Mouse (Mus musculus): ENCODE data around the gene Olfr763. TPM values are rescaled to one million over a fixed set of nuclear protein-coding genes. Genes with fewer than 3 reads are reported as not detected.
"Not testable (repeated sequence)": the region's sequence is repeated elsewhere in the genome, so short reads cannot be mapped to it uniquely, and the experiment has no call there.

Gene Olfr763
- polyA plus RNA-seq, 1 experiment from 2014 or later: not detected

- H3K27me3 ChIP-seq (ENCODE audit: control insufficient read depth, insufficient read depth, low read depth, low read length); H3K27ac ChIP-seq (ENCODE audit: low read length); H3K9me3 ChIP-seq (replicated peaks; ENCODE audit: control insufficient read depth, low read length); H3K4me2 ChIP-seq (ENCODE audit: low read depth, low read length); H3K4me3 ChIP-seq (ENCODE audit: low read depth, low read length); ATAC-seq (ENCODE audit: low read depth); H3K4me1 ChIP-seq (ENCODE audit: control insufficient read depth, low read depth, low read length); H3K9ac ChIP-seq (ENCODE audit: low read depth, low read length); H3K36me3 ChIP-seq (ENCODE audit: control insufficient read depth, insufficient read depth): not testable (repeated sequence)
- WGBS (ENCODE audit: insufficient replicate concordance): 25% methylated on average over 1 of the region's 1 CpGs
These were observed 21.5 kb upstream of the Olfr763 start, which contains the start of gene Olfr9 for GRCm38 (mm10) chr10:128989131-128989530. TSS of gene Olfr9 (plus strand) at chr10:128989431.

GRCm38 (mm10) chr10:128990129-128990850 is 20.3 kb upstream of the Olfr763 start:
- H3K27me3 ChIP-seq (ENCODE audit: control insufficient read depth, insufficient read depth, low read depth, low read length); H3K4me1 ChIP-seq (ENCODE audit: control insufficient read depth, low read depth, low read length); H3K9ac ChIP-seq (ENCODE audit: low read depth, low read length); H3K4me2 ChIP-seq (ENCODE audit: low read depth, low read length); H3K4me3 ChIP-seq (ENCODE audit: low read depth, low read length); ATAC-seq (ENCODE audit: low read depth); H3K27ac ChIP-seq (ENCODE audit: low read length); H3K36me3 ChIP-seq (ENCODE audit: control insufficient read depth, insufficient read depth); H3K9me3 ChIP-seq (replicated peaks; ENCODE audit: control insufficient read depth, low read length): not testable (repeated sequence)
- WGBS (ENCODE audit: insufficient replicate concordance): 39% methylated on average over 7 of the region's 10 CpGs

GRCm38 (mm10) chr10:128990994-128991393 is 19.6 kb upstream of the Olfr763 start:
- Histone ChIP-seq H3K4me3 (ENCODE audit: low read depth, low read length) (no peak overlapping the region), H3K4me2 (ENCODE audit: low read depth, low read length) (no peak overlapping the region), H3K27ac (ENCODE audit: low read length) (no peak overlapping the region), H3K36me3 (ENCODE audit: control insufficient read depth, insufficient read depth) (no peaks in the 10 kb centered on the region), H3K9ac (ENCODE audit: low read depth, low read length) (no peak overlapping the region), H3K4me1 (ENCODE audit: control insufficient read depth, low read depth, low read length) (no peaks in the 10 kb centered on the region), H3K27me3 (ENCODE audit: control insufficient read depth, insufficient read depth, low read depth, low read length) (no peaks in the 10 kb centered on the region), H3K9me3 (replicated peaks; ENCODE audit: control insufficient read depth, low read length) (no peaks in the 10 kb centered on the region)
- ATAC-seq (ENCODE audit: low read depth): no peak

GRCm38 (mm10) chr10:128995796-128996195 is 14.8 kb upstream of the Olfr763 start:
- Histone ChIP-seq H3K27me3 (ENCODE audit: control insufficient read depth, insufficient read depth, low read depth, low read length) (no peaks in the 10 kb centered on the region), H3K4me3 (ENCODE audit: low read depth, low read length) (no peak overlapping the region), H3K9me3 (replicated peaks; ENCODE audit: control insufficient read depth, low read length) (no peaks in the 10 kb centered on the region), H3K27ac (ENCODE audit: low read length) (no peak overlapping the region), H3K4me1 (ENCODE audit: control insufficient read depth, low read depth, low read length) (no peaks in the 10 kb centered on the region), H3K4me2 (ENCODE audit: low read depth, low read length) (no peak overlapping the region), H3K9ac (ENCODE audit: low read depth, low read length) (no peak overlapping the region), H3K36me3 (ENCODE audit: control insufficient read depth, insufficient read depth) (no peaks in the 10 kb centered on the region)
- ATAC-seq (ENCODE audit: low read depth): no peak
- WGBS (ENCODE audit: insufficient replicate concordance): 92% methylated on average over 1 of the region's 1 CpGs

GRCm38 (mm10) chr10:128996523-128997040 is 14.0 kb upstream of the Olfr763 start:
- H3K36me3 ChIP-seq (ENCODE audit: control insufficient read depth, insufficient read depth): no peaks in the 10 kb centered on the region
- no peaks in the 10 kb centered on the region for H3K27me3 ChIP-seq (ENCODE audit: control insufficient read depth, insufficient read depth, low read depth, low read length)
- no peaks in the 10 kb centered on the region for H3K9me3 ChIP-seq (replicated peaks; ENCODE audit: control insufficient read depth, low read length)
- H3K4me1 ChIP-seq (ENCODE audit: control insufficient read depth, low read depth, low read length): no peaks in the 10 kb centered on the region
- H3K27ac ChIP-seq (ENCODE audit: low read length): no peak overlapping the region
- 43% methylated on average over 4 of the region's 4 CpGs for WGBS (ENCODE audit: insufficient replicate concordance)
- H3K4me3 ChIP-seq (ENCODE audit: low read depth, low read length): no peak overlapping the region
- no peak overlapping the region for H3K4me2 ChIP-seq (ENCODE audit: low read depth, low read length)
- no peak for ATAC-seq (ENCODE audit: low read depth)
- no peak overlapping the region for H3K9ac ChIP-seq (ENCODE audit: low read depth, low read length)

GRCm38 (mm10) chr10:129004032-129004920 is 6.3 kb upstream of the Olfr763 start:
- Histone ChIP-seq H3K4me1 (ENCODE audit: control insufficient read depth, low read depth, low read length) (no peaks in the 10 kb centered on the region), H3K9me3 (replicated peaks; ENCODE audit: control insufficient read depth, low read length) (no peaks in the 10 kb centered on the region), H3K4me3 (ENCODE audit: low read depth, low read length) (no peak overlapping the region), H3K36me3 (ENCODE audit: control insufficient read depth, insufficient read depth) (no peaks in the 10 kb centered on the region), H3K27ac (ENCODE audit: low read length) (no peak overlapping the region), H3K27me3 (ENCODE audit: control insufficient read depth, insufficient read depth, low read depth, low read length) (no peaks in the 10 kb centered on the region), H3K4me2 (ENCODE audit: low read depth, low read length) (no peak overlapping the region), H3K9ac (ENCODE audit: low read depth, low read length) (no peak overlapping the region)
- ATAC-seq (ENCODE audit: low read depth): peak; percentile 13; the same call in 1 of the 2 replicates
- WGBS (ENCODE audit: insufficient replicate concordance): 61% methylated on average over 14 of the region's 14 CpGs

- H3K4me3 ChIP-seq (ENCODE audit: low read depth, low read length); ATAC-seq (ENCODE audit: low read depth); H3K9ac ChIP-seq (ENCODE audit: low read depth, low read length); H3K9me3 ChIP-seq (replicated peaks; ENCODE audit: control insufficient read depth, low read length); H3K27ac ChIP-seq (ENCODE audit: low read length); H3K4me2 ChIP-seq (ENCODE audit: low read depth, low read length); H3K4me1 ChIP-seq (ENCODE audit: control insufficient read depth, low read depth, low read length); H3K27me3 ChIP-seq (ENCODE audit: control insufficient read depth, insufficient read depth, low read depth, low read length); H3K36me3 ChIP-seq (ENCODE audit: control insufficient read depth, insufficient read depth): not testable (repeated sequence)
- WGBS (ENCODE audit: insufficient replicate concordance): 67% methylated on average over 2 of the region's 5 CpGs
These were observed 920 bp downstream of the Olfr763 start for GRCm38 (mm10) chr10:129011511-129011910.

- no peak for ATAC-seq (ENCODE audit: low read depth)
- Histone ChIP-seq H3K27me3 (ENCODE audit: control insufficient read depth, insufficient read depth, low read depth, low read length) (no peaks in the 10 kb centered on the region), H3K4me1 (ENCODE audit: control insufficient read depth, low read depth, low read length) (no peaks in the 10 kb centered on the region), H3K4me2 (ENCODE audit: low read depth, low read length) (no peak overlapping the region), H3K27ac (ENCODE audit: low read length) (no peak overlapping the region), H3K4me3 (ENCODE audit: low read depth, low read length) (no peak overlapping the region), H3K9ac (ENCODE audit: low read depth, low read length) (no peak overlapping the region), H3K36me3 (ENCODE audit: control insufficient read depth, insufficient read depth) (no peaks in the 10 kb centered on the region), H3K9me3 (replicated peaks; ENCODE audit: control insufficient read depth, low read length) (no peaks in the 10 kb centered on the region)
These were observed 3.9 kb downstream of the Olfr763 start for GRCm38 (mm10) chr10:129014477-129014876.

- no peaks in the 10 kb centered on the region for H3K9me3 ChIP-seq (replicated peaks; ENCODE audit: control insufficient read depth, low read length)
- no peak overlapping the region for H3K4me2 ChIP-seq (ENCODE audit: low read depth, low read length)
- no peak for ATAC-seq (ENCODE audit: low read depth)
- H3K27ac ChIP-seq (ENCODE audit: low read length): no peak overlapping the region
- no peaks in the 10 kb centered on the region for H3K27me3 ChIP-seq (ENCODE audit: control insufficient read depth, insufficient read depth, low read depth, low read length)
- no peaks in the 10 kb centered on the region for H3K36me3 ChIP-seq (ENCODE audit: control insufficient read depth, insufficient read depth)
- H3K4me1 ChIP-seq (ENCODE audit: control insufficient read depth, low read depth, low read length): no peaks in the 10 kb centered on the region
- H3K4me3 ChIP-seq (ENCODE audit: low read depth, low read length): no peak overlapping the region
- H3K9ac ChIP-seq (ENCODE audit: low read depth, low read length): no peak overlapping the region
These were observed 12.7 kb downstream of the Olfr763 start for GRCm38 (mm10) chr10:129023319-129023718.
